Mouse (Mus musculus): ENCODE measurements around the gene Cnih3.
A peak's percentile ranks its signal among the peaks of the same experiment; 100 is the strongest.

The Cnih3 gene

DNA sequence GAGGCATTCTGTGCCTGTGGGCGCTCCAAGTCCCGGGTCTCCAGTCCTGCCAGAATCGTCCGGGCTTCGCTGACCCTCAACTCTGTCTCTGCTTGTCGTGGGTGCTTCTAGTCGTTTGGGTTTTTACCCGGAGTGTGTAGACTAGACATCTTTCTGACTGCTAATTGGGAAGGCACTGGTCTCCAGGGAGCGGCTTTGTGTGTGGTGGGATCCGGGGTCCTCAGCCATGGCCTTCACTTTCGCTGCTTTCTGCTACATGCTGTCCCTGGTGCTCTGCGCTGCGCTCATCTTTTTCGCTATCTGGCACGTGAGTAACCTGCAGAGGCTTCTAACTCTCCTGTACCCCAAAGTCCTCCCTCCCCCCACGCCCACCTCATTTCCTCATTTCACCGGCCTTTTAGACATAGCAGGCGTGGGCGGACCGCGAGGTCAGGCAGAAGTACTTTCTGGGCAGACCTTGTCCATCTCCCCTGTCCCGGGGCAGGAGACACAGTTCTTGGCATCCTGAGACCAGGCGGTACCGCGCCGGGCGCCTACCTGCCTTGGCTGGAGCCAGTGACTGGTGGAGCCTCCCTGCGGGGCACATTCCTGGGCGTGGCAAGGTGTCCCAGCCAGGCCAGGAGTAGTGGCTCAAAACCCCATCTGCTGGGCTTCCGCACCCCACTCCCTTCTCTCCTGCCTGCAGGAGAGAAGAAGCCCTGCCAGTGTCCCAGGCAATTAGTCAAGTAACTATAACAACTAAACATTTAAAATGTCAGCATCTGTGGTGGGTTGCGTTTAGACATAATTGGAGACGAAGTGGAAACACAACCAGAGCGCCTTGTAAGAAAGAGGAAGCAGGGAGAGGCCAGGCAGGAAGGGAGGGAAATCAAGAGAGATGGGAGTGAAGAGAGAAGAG lies 1.0 kb downstream of the Cnih3 start:
- DNase-seq: peak in 1 of 2 experiments; percentile 10

DNA sequence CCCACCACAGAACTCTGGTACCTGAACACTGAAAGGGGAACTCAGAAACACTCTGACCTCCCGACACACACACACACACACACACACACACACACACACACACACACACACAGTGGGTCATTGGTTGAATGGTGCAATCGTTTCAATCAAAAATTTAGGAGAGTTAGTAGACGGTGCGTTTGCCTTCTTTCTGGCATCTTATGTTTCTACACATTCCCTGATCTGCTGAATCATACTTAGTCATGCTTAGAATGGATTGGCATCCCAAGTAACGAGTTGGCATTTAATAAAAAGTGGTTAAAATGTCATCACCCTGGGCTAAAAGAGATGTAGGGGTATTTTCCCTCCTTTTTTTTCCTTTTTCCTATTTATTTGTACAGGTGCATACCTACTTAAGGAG lies 3.3 kb downstream of the Cnih3 start:
- DNase-seq: no peak

DNA sequence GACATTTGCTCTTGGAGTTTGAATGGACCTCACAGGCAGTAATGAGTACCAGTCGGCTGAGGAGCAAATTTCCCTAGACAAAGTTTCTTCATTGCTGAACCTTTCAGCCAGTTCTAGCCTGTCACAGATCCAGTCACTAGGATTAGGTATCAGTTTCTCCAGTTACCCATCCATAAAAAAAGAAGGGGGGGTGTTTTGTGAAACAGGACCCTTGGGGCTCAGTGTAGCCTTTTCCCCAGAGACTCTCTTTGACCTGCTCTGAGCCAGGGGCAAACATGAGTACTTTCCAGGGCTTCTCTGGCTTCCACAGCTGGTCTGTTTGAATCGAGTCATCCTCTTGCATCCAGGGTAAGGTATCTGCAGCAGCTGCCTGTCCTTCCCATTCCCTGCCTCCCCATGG lies 5.4 kb downstream of the Cnih3 start:
- no peak for DNase-seq

DNA sequence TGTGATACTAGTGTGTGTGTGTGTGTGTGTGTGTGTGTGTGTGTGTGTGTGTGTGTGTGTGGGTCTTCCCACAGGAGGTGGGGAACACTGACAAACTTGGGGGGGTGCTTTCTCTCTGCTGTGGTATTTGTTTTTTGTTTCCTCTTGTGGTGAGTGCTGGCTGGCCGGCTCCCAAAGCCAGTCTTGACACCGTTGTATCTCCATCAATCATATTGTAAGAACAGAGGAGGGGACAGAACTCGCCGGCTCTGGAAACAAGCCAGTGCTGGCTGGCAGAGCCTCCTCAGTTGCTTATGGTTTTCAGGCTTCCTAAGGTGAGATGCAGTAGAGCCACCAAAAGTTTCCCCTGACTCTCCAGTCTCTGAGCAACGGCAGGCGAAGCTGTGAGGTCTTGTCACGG lies 6.1 kb downstream of the Cnih3 start:
- no peak for DNase-seq

DNA sequence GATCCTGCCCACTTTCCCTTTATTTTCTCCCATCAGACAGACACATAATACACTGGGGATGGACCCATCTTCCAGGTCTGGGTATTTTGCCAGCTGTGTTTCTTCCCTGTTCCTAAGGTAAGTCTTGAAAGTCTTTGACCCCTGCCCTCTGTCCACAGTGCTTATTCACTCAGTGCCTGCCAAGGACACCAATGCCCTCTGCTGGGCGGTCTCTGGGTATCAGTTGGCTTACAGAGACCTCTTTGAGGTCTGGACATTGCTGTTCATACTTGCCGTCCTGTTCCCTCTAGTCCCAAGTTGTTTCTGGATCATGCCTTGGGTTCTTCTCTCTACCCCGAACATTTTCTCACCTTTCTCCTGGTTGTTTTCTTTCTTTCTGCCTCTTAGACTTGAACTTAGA lies 8.3 kb downstream of the Cnih3 start:
- no peak for DNase-seq

DNA sequence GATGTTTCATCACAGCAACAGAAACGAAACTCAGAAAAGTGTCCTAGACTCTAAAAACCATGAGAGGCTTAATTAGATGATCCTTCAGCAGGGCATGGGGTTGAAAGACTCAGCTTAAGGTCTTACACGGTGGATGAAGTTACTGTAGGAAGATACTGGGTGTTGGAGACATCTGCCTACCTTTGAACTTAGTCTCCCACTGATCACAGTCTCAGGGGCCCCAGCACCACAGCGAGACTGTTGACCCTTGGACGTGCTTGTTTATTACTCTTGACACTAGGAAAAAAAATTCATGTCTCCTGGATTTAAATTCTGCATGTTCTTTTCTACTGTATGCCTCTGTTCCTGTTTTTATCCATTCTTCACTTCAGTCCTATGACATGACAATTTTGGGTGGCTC lies 11.6 kb downstream of the Cnih3 start:
- no peak for DNase-seq

DNA sequence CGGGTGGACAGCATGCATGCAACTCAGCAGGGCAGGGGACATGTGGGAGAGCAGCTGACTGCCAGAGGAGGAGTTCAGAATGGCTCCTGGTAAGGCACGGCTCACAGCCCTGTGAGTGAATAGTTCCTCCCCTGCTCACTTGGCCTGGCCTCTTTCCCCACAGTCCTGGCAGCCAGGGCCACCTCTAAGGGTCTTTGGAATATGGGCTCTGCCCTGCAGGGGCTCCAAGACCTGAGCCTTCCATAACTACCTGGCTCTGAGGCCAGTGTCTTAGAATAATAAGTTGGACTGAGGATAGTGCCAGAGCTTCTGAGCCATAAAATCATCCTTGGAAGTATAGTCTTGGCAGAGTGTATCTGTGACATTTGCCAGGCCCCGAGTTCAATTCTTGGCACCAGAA lies 12.9 kb downstream of the Cnih3 start:
- peak in 1 of 2 experiments; percentile 9 for DNase-seq

DNA sequence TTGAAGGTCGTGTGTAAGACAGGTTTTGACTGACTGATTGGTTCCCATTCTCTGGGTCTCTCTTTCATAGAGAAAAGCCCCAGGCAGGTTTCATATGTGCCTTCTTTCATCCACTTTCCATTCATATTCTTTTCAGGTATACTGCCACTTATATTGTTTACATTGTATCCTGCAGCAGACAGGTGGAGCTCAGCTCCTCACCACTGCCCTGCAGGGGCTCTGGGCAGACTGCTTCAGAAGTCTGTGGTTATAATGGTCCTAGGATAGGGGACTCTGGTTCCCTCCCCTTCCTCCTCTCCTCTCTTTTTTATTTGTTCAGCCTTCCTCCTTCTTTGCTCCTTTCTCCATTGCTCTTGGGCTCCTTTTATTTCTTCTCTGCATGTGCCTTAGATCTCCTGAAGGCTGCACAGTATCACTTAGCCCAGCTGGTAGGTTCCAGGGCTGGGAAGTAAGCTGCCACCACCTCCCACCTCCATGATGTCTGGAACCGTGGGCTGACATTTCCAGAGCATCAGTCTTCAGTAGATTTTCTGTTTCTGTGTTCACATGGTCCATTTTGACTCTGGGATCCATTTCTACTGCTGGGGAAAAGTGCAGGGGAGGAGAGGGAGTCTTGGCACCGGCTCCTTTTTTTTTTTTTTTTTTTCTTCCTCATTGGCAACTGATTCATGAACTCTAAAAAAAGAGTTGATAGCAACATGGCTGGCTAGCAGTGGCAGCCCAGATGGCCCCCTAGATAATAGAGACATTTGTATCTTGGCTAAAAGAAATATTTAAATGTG lies 16.6 kb downstream of the Cnih3 start:
- DNase-seq: no peak

DNA sequence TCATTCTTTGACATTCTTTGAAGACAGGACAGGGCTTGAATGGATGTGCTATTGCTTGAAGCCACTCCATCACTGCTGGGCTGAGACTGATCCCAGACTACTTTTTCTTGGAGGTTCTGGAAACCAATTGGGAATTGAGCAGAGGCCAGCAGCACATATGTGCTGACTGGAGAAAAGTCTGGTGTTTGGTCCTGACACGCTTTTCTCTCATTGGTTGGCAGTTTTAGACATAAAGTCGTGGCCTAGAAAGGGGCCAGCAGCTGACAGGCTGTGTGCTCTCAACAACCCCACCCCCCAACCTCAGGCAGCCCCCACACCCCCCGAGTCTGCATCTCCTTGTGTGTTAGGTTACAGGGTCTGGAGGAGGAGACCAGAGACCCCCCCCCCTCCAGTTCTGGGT lies 17.9 kb downstream of the Cnih3 start:
- no peak for DNase-seq

DNA sequence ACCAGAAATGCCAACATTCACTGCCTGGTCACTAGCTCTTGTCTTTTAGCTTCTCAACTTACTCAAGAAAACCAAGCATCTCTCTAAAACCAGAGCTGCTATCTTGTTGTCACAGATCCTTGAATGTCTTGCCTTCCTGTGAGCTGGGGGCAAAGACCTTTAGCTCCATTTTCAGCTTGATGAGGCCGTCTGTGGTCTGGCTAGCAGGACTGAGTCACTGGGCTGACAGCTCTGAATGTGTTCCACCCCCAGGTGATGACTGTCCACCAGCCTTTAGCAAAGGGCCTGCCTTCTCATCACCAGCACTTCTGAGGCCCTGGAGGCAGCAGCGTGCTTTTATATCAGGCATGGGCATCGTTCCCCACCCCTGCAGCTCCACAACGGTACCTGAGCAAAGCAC lies 18.8 kb downstream of the Cnih3 start:
- DNase-seq: no peak

DNA sequence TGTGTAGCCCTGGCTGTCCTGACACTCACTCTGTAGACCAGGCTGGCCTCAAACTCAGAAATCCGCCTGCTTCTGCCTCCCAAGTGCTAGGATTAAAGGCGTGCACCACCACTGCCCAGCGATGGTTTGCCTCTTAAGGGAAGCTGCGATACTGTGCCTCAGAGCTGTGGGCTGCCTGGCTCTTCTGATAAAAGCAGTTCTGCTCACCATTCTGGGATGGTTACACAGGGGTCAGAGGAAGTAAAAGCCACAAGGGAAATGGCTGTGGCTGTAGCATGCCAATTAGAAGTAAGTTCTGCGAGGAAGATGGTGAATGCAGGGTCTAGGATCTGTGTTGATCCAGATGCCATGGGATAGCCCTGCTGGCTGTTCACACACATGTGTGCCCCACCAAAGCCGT lies 19.9 kb downstream of the Cnih3 start:
- DNase-seq: no peak

DNA sequence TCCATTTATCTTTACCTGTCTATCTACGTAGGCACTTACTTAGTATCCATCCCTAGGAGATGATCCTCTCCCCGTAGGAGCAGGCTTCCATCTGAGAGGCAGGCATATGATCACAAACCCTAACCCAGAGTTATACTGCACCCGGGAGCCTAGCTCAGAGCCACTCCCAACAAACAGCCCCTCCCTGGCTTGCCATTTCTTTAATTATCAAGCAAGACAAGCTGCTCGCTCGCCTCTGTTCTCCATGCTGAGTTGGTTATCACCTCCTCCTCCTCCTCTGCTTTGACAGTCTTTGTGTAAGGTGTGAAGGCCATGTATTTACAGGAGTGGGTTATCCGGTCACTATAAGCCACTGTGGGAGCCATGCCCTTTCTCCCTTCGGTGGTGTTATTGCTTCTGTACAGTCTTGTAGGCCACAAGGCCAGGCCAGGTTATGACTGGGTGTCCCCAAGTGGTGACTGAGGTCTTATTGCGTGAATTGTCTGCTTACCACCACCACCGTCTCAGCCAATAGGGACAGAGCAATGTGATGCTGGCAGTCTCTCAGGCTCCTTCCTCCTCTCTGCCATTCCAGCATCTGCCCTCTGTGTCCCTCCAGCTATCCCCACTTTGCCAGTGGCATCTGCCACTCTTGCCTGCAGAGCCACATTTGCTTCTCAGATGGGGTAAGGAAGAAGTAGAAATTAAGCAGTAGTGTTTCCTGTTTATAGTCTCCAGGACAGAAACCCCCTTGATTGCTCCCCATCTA lies 22.4 kb downstream of the Cnih3 start:
- no peak for DNase-seq

DNA sequence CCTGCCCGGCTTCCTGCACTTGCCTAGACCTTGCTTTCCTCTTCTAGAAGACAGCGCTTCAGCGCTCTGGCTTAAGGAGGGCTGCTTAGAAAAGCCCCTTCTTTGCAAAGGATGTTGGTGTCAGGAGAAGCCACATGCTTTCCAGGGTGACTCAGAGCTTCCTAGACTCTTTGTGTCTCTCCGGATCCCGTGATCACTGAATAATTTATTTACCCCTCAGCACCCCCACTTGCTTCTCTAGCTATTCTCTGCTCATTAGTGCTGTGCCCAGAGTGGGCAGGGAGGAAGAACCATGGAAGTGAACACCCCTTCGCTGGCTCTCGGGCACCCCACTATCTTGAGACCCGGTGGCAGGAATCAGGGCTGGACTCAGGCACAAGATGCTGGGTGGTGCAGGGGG lies 24.0 kb downstream of the Cnih3 start:
- DNase-seq: no peak

DNA sequence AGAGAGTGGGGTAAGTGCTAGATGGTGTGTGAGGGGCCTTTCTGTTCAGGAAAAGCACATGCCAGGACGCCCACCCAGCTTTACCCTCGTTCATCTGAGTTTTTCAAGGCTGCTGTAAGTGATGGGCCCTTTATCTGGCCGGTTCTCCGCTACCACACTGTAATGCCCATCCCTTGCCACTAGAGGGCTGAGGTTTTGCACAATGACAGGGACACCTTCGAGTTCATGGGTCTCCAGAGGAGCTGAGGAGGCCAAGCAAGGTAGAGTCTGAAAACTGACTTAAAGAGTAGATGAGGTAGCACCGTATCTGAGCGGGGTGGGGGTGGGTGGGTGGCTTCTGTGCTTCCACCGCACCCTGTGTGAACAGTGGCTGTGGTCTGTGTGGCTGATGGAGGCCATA lies 27.2 kb downstream of the Cnih3 start:
- peak; percentile 65 to 72 for DNase-seq

DNA sequence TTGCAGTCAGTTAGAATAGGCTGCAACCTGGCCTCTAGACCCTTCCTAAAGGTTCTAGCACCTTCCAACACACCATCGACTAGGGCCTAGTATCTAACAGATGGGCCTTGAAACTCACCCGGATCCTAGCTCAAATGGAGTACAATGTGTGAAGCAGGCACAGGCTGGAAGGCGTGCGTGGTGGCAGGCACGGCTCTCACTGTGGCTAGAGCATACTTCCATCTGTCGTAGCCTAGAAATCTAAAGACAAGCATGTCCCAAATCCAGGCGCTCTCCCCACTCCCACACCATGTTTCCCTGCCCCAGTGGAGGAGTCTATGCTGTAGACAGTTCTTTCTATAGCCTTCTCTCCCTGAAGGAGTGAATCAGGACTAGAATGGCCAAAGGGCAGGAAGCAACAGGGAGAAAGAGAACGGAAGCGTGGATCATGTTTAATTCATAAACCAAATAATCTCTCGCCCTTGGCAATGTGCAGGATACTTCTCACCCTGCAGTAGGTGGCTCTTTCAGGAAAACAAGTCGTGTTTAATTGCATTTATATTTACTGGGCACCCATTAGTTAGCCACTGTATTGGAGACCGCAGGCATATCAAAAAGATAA lies 29.1 kb downstream of the Cnih3 start:
- DNase-seq: no peak

DNA sequence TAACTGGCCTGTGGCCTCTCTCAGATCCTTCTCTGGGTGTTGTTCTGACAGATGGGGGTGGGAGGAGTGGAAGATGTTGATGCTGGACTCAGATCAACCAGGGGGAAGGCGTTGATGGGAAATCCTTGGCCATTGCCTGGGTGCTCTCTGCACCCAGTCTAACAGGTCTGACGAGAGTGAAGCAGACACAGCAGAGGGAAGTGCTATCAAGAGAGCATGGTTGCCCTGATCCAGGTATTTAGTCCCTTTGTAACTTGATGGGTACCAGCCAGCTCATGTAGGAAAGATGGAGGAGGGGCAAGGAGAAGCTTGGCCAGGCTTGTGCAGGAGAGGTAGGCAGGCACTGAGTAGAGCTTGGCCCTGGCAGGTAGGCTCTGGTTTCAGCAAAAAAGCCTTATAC lies 36.8 kb downstream of the Cnih3 start:
- DNase-seq: no peak

DNA sequence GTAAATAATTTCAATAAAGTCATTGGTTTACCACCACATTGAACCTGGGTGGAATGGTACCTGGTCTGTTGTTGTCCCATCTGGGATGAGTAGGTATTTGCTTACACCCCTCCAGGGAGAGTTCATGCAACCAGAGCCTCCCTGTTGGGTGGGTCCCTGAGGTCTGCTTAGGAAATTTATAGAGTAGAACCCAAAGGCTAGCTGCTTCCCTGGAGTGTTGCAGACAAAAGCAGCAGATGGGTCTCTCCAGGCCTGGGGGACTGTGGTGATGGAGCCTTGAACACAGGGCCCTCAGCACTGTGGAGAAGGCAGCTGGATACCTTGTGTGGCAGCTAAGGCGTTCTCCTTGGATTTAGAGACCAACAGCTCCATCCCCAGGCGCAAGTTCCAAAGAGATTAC lies 40.1 kb downstream of the Cnih3 start:
- no peak for DNase-seq

DNA sequence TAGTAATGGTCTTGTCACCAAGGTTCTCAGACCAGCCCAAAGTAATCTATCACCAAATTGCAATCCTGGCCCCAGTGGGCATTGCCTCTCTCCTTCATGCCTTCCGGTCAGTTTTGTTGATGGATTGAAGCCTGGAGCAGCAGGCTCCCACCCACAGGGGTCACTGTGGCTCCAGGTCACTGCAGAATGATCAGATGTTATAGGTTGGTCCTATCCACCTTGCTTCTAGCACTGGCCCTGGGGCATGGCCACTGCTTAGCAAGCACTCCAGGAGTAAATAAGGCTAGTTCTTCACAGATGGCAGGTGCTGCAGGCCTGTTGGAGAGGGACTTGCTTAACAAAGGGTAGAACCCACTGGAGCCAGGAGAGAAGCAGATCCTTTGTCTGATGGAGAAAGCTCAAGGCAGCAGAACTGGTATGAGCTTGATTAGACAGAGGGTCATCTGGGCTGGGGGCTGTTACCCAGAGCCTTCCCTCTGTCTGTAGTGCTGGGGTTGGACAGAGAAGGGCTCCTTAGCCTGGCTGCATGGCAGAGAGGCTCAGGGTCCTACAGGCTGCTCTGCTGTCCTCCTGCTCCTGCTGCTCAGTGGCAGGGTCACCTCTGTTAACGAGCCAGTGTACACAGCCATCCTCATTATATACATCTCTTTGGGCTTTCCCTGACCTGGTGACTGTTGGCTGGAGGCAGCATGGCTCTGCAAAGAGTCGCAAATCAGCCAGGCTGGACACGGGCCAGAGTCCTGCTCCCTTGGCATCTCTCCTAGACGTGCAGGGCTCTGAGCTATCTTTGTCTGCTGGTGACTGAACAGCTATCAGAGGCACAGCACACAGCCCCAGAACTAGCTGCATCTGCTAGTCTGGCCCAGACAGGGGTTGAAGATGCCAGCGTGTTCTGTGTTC lies 41.1 kb downstream of the Cnih3 start:
- DNase-seq: peak; percentile 97

DNA sequence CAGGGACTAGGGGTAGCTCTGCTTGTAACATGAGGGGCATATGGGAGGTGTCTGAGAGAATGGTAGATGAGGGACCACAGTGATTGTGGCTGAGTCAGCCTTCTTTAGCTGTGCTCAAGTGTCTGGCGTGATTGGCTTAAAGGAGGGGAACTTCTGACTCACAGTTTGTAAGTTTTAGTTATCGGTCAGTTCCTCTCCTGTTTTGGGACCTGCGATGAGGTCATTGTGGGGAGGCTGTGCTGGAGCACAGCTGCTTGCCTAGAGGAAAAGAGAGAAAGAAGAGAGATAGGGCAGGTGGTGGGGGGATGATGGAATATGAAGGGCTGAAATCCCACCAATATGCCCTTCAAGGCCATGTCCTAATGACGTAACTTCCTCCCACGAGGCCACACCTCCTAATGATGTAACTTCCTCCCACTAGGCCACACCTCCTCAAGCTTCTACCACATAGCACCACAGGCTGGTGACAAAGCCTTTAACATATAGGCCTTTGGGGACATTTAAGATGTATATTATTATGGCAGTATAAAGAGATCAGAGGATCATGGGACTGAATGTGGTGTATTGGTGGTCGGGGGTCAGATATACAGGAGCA lies 42.9 kb downstream of the Cnih3 start:
- DNase-seq: no peak

DNA sequence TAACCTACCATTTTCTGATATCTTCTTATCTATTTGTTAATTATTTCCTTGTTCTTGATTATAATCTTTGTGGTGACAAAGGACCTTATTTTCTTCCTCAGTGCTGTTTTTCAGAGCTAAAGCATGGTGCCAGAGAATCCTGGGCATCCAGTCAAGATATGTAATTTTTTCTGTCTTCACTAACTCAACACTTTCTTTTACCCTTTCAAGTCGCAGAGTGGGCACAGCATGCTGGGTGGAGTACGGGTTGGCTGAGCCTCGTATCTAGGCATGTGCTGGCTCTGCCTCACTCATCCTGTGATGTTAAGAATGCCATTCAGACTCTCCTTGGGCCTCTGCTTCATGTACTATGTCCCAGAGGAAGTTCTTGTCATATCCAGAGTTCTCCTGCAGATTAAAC lies 46.8 kb downstream of the Cnih3 start:
- no peak for DNase-seq

DNA sequence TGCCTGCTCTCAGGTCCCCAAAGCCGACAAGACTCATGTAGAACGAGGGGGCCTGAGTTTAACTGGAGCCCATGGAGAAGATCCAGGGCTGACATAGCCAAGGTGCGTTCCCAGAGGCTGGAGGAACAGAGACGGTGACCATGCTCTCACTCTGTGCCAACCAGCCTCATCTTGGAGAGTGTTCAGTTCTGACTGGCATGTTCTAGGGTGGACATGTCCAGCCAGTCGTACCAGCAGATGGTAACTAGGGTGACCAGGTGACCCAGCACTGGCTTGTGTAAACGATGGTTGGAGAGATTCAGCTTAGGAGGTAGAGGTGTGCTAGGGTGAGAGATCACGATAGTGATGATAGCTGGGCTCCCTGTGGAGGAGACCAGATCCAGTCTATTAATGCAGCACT lies 50.6 kb downstream of the Cnih3 start:
- DNase-seq: peak; percentile 34 to 36

DNA sequence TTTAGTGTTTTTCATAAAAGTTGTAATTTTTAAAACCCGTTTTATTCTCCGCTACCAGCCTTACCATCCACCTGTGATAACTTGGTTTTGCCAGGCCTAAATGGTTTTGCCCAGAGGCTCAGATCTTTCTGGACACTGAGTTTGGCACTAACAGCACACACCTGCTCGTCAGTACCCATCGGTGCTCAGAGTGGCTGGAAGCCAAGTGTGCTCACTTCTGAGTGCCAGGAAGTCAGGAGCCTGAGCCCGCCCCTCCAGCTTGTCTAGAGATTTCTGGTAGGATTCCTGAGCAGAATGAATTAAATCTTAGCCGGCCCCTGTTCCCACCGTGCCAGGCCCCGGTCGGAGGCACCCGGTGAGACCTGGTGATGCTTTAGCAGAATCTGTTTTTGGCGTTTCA lies 54.9 kb downstream of the Cnih3 start:
- DNase-seq: peak; percentile 77 to 79

Data from cerebellum, postnatal 36 days (tissue).